Mouse (Mus musculus): ENCODE results near the gene Arnt2. TPM values are rescaled to one million over a fixed set of nuclear protein-coding genes. Genes with fewer than 3 reads are reported as not detected.

Arnt2 gene
- polyA plus RNA-seq, 1 experiment from 2014 or later, result 4.4 TPM

Other genes starting within 250 kb of the Arnt2 start
- gene Gm2115, start 118.8 kb upstream of the Arnt2 start, polyA plus RNA-seq (2016; fragmentation: Nextera tagmentation; extraction: Ambion mirVana), result 0.10 and 0.41 TPM in 2 replicates
- 5.9 and 6.9 TPM in 2 replicates for gene Fah, start 196.5 kb upstream of the Arnt2 start, polyA plus RNA-seq (2016; fragmentation: Nextera tagmentation; extraction: Ambion mirVana)